Mouse (Mus musculus) forebrain, embryonic 16.5 days (tissue): ENCODE data around the gene Clstn1. TPM values are rescaled to one million over a fixed set of nuclear protein-coding genes. Genes with fewer than 3 reads are reported as not detected.
"Not testable (repeated sequence)": the region's sequence is repeated elsewhere in the genome, so short reads cannot be mapped to it uniquely, and the experiment has no call there.

ENCODE experiments used
- ATAC-seq: fragments of 200-750 bp; cut with Nextera tagmentation; 2 replicates; pipeline ENCODE4 v1.8.0; 2017; ENCODE audit warnings: mild to moderate bottlenecking, moderate library complexity
- H3K27ac ChIP-seq: fragments of 300-500 bp; sonication (generic); 2 replicates; pipeline ENCODE4 v1.5.1; 2014; ENCODE audit warnings: low read length, control low read depth
- H3K27me3 ChIP-seq: fragments of 300-500 bp; sonication (generic); replicated peaks from 2 replicates; pipeline ENCODE4 v1.6.1; 2014; ENCODE audit warnings: low read length; ENCODE audit not compliant: control insufficient read depth, insufficient read depth
- H3K36me3 ChIP-seq: fragments of 300-500 bp; sonication (generic); 2 replicates; pipeline ENCODE4 v1.6.1; 2014; ENCODE audit not compliant: control insufficient read depth, insufficient read depth
- H3K4me1 ChIP-seq: fragments of 300-500 bp; sonication (generic); replicated peaks from 2 replicates; pipeline ENCODE4 v1.6.1; 2014; ENCODE audit warnings: low read length; ENCODE audit not compliant: control insufficient read depth, insufficient read depth
- H3K4me2 ChIP-seq: fragments of 300-500 bp; sonication (generic); 2 replicates; pipeline ENCODE4 v1.6.1; 2014; ENCODE audit warnings: mild to moderate bottlenecking, low read length, control low read depth
- H3K4me3 ChIP-seq: fragments of 300-500 bp; sonication (generic); replicated peaks from 2 replicates; pipeline ENCODE4 v1.5.1; 2014; ENCODE audit warnings: mild to moderate bottlenecking, low read length, control low read depth
- H3K9ac ChIP-seq: fragments of 300-500 bp; sonication (generic); replicated peaks from 2 replicates; pipeline ENCODE4 v1.6.1; 2014; ENCODE audit warnings: low read depth, low read length, control low read depth
- H3K9me3 ChIP-seq: fragments of 300-500 bp; sonication (generic); 2 replicates; pipeline ENCODE4 v1.6.1; 2016; ENCODE audit warnings: low read length; ENCODE audit not compliant: control insufficient read depth
- WGBS: fragments of 180-500 bp; shearing (Covaris S2); extraction: QIAGEN DNeasy Blood & Tissue Kit; methylation state at CpG from one replicate; pipeline ENCODE4 v1.1.7; 2014; 5-methylcytosine and 5-hydroxymethylcytosine counted together
- polyA plus RNA-seq: library from polyadenylated mRNA; unstranded; fragments of >200 nt; fragmentation: Nextera tagmentation; extraction: Ambion mirVana; gene quantifications from 2 replicates; pipeline ENCODE4 v1.2.1, GENCODE M21; 2015

The Clstn1 gene
- polyA plus RNA-seq, 1 experiment from 2014 or later: 65.3 TPM

DNA sequence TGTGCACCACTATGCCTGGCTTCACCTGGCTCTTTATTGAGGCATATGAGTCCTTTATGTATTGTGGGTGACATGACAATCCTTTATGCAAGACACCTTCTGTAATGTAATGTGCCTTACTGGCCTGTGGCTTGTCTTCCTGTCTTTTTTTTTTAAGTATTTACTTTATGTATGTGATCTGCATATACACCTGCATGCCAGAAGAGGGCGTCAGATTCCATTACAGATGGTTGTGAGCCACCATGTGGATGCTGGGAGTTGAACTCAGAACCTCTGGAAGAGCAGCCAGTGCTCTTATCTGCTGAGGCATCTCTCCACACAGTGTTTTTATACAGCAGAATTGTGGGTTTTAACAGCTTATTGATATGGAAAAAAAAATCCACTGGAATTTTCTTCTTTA, 17.6 kb downstream of the Clstn1 start:
- Histone ChIP-seq H3K4me1 (peaks cover 26% of the 10 kb centered on the region), H3K27me3 (no peaks in the 10 kb centered on the region), H3K4me2 (no peak overlapping the region), H3K27ac (no peak overlapping the region), H3K4me3 (no peak overlapping the region), H3K9me3 (no peaks in the 10 kb centered on the region), H3K36me3 (no peaks in the 10 kb centered on the region), H3K9ac (no peak overlapping the region)
- 70% methylated on average over 1 of the region's 1 CpGs for WGBS
- no peak for ATAC-seq

DNA sequence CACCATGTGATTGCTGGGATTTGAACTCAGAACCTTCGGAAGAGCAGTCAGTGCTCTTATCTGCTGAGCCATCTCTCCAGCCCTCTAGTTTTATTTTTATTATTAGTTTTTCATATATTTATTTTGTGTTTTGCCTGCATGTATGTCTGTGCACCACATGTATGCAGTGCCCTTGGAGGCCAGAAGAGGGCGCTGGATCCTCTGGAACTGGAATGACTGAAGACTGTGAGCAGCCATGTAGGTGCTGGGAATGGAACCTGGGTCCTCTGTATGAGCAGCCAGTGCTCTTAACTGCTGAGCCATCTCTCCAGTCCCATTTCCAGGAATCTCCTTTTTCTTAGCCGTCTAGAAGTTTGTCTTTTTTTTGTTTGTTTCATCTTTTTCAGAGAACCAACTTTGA, 18.2 kb downstream of the Clstn1 start:
- Histone ChIP-seq H3K9me3 (no peaks in the 10 kb centered on the region), H3K4me3 (no peak overlapping the region), H3K4me1 (peaks cover 32% of the 10 kb centered on the region), H3K27me3 (no peaks in the 10 kb centered on the region), H3K9ac (no peak overlapping the region), H3K4me2 (no peak overlapping the region), H3K36me3 (no peaks in the 10 kb centered on the region), H3K27ac (no peak overlapping the region)
- no peak for ATAC-seq
- 84% methylated on average over 3 of the region's 3 CpGs for WGBS

DNA sequence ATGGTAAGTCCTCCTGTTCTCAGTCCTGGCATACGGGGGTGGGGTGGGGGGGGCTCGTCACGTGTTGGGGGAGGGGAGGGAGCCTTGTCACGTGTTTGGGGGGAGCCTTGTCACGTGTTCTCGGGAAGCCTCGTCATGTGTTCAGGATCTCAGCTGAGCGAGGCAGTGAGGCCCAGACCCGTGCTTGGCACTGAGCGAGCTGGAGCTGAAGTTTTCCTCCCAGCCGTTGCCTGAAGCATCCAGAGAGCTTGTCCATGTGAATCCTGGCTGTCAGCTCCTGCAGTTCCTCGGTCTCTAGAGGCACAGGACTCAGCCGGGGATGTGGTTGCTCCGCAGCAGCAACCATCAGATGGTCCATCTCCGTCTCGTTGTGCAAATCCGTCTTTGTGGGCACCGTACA, 19.8 kb downstream of the Clstn1 start:
- Histone ChIP-seq H3K36me3 (no peaks in the 10 kb centered on the region), H3K4me3 (no peak overlapping the region), H3K4me1 (peaks cover 33% of the 10 kb centered on the region), H3K9ac (no peak overlapping the region), H3K27ac (no peak overlapping the region), H3K9me3 (no peaks in the 10 kb centered on the region), H3K4me2 (no peak overlapping the region), H3K27me3 (no peaks in the 10 kb centered on the region)
- no peak for ATAC-seq
- 72% methylated on average over 18 of the region's 18 CpGs for WGBS

DNA sequence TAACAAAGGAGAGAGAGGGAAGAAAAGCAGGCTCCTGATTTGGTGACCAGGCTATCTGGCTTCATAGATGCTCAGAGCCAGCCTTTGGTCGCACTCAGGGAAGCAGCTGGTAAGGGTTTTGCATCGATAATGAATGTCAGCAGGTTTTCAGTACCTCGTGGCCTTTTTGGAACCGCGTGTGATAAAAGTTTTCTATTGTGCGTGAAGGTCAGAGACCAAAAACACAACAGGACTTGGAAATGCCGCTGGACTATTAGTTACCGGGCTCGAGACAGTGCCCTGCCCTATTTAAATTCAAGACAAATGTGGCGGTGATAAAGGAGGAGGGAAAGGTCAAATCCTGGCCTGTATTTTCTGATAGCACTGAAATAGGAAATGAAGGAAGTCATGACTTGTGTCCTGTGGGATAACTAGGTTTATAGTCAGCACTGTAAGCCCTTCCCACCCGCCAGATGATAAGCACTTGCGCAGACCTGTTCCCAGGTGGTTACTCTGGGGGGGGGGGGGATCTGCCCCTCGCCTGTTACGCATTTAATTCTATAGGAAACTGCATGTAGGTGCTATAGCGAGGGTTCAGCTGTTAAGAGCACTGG, 20.6 kb downstream of the Clstn1 start:
- H3K27ac ChIP-seq: no peak overlapping the region
- H3K4me2 ChIP-seq: no peak overlapping the region
- H3K36me3 ChIP-seq: no peaks in the 10 kb centered on the region
- H3K9me3 ChIP-seq: no peaks in the 10 kb centered on the region
- no peak for ATAC-seq
- H3K27me3 ChIP-seq: no peaks in the 10 kb centered on the region
- peaks cover 29% of the 10 kb centered on the region for H3K4me1 ChIP-seq
- no peak overlapping the region for H3K4me3 ChIP-seq
- H3K9ac ChIP-seq: no peak overlapping the region
- WGBS: 59% methylated on average over 15 of the region's 15 CpGs

DNA sequence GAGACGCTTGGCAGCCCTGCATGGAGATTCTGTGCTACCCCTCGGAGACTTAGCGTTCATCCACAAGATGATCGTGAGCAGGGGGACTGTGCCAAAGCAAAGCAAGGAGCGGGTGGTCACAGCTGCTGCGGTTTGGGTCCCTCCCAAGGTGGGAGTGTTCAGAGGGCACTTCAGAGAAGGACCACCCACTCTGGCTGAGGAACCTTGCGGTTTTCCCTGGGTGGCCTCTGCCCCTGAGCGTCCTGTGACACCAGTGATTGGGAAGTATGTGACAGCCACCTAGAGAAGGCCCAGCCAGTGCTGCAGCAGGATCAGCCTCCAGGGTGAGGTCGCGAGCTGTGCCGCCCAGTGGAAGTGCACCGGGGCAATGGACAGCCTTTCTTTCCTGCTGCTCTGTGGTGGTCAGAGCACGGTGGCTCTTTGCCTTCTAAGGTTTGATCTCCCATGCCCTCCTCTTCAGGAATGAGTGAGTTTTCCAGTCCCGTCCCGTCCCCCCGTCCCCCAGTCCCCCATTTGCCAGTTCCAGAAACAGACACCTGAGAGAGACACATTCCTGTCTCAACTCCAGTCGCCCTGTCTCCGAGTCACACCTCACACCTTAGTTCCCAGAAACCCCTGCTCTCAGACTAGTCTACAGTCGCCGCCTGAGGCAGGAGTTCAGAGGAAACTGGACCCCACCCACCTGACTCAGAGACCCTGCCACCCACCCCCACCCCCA, 21.5 kb downstream of the Clstn1 start:
- no peak overlapping the region for H3K9ac ChIP-seq
- no peaks in the 10 kb centered on the region for H3K27me3 ChIP-seq
- H3K4me3 ChIP-seq: no peak overlapping the region
- no peak overlapping the region for H3K4me2 ChIP-seq
- ATAC-seq: 0 out of 2 replicates have a peak, but pooled peaks have one; percentile 17
- 57% methylated on average over 20 of the region's 20 CpGs for WGBS
- no peaks in the 10 kb centered on the region for H3K36me3 ChIP-seq
- H3K4me1 ChIP-seq: peaks cover 26% of the 10 kb centered on the region
- no peaks in the 10 kb centered on the region for H3K9me3 ChIP-seq
- no peak overlapping the region for H3K27ac ChIP-seq

DNA sequence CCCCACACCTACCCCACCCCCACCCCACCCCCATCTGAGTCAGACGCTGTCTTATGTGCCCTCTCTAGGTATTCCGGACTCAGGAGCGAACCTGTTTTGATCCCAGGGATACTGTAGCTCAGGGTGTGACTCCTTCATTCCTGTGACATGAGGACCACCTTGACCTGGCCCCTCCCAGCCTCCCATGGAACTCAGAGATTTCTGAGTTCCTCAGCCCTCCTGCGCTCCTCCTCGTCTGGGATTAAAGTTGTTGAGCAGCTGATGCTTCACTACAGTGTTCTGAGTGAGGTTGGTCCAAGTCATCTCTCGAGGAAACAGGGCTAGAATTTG, 22.0 kb downstream of the Clstn1 start:
- ATAC-seq: no peak
- Histone ChIP-seq H3K27ac (no peak overlapping the region), H3K4me2 (no peak overlapping the region), H3K4me1 (peaks cover 26% of the 10 kb centered on the region), H3K9me3 (no peaks in the 10 kb centered on the region), H3K27me3 (no peaks in the 10 kb centered on the region), H3K4me3 (no peak overlapping the region), H3K36me3 (no peaks in the 10 kb centered on the region), H3K9ac (no peak overlapping the region)
- 89% methylated on average over 6 of the region's 6 CpGs for WGBS

DNA sequence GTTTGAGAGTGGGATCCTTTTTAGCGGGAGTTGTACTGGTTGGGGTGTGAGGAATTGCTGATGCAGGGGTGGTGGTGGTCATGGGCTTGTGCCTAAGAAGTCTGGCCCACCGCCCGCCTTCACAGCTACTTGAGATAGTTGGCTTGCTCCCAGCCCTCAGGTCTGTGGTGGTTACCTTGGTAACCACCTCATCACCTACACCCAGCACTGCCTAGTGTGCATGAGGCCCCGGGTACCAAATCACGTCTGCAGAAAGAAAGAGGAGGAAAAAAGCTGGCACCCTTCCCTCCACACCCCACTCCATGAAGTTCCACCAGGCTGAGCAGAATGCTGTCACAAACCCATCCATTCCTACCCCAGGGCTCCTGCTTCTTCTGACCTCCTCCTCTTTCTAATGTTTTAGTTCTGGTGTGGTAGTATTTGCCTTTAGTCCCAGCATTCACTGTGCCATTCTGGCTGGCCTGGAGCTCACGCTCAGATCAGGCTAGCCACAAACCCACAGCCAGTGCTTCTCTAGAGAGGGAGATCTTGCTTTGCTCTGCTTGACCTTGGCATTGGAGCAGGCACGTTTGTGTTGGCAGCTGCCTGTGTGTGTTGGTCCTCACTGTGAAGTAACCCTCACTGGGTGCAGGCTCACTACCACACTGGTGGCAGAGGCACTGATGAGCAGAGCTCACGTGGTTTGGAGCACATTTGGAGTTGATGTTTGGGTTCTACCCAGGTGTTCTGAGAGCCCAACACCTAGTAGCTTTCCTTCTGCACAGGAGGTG, 23.2 kb downstream of the Clstn1 start:
- ATAC-seq: peak; percentile 46; the same call in 1 of the 2 replicates
- H3K4me3 ChIP-seq: no peak overlapping the region
- peak overlapping the region; percentile 26; the same call in 1 of the 2 replicates for H3K27ac ChIP-seq
- WGBS: 28% methylated on average over 8 of the region's 8 CpGs
- no peaks in the 10 kb centered on the region; the same call in 1 of the 2 replicates for H3K9me3 ChIP-seq
- no peaks in the 10 kb centered on the region for H3K27me3 ChIP-seq
- H3K4me1 ChIP-seq: peaks cover 26% of the 10 kb centered on the region
- no peak overlapping the region for H3K9ac ChIP-seq
- no peak overlapping the region for H3K4me2 ChIP-seq
- H3K36me3 ChIP-seq: peaks cover 2% of the 10 kb centered on the region; the same call in 1 of the 2 replicates

DNA sequence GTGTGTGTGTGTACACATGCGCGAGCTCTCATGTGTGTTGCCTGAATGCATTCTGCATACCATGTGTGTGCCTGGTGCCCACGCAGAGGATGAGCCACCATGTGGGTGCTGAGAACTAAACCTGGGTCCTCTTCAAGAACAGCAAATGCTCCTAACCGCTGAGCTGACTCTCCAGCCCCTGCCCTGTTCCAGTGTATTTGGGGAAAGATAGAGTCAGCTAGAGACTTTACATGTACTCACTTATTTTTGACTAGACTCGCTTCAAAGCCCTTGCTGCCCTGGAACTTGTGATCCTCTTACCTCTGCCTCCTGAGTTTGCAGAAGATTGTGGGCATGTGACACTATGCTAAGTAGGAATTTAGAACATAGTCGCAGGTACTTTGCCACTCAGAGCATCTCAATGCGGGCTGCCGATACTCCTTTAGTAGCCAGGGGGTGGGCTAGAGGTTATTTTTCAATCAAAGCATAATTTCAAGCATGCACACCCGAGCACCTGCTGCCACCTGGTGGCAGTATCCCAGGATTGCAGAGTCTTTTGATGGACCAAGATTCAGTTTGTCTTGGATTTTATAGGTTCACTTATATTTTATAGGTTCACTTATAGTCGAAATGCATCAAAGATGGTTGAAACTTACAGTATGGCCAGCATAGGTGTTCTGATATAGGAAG, 25.2 kb downstream of the Clstn1 start:
- H3K4me3 ChIP-seq: no peak overlapping the region
- WGBS: 48% methylated on average over 10 of the region's 10 CpGs
- no peaks in the 10 kb centered on the region for H3K27me3 ChIP-seq

DNA sequence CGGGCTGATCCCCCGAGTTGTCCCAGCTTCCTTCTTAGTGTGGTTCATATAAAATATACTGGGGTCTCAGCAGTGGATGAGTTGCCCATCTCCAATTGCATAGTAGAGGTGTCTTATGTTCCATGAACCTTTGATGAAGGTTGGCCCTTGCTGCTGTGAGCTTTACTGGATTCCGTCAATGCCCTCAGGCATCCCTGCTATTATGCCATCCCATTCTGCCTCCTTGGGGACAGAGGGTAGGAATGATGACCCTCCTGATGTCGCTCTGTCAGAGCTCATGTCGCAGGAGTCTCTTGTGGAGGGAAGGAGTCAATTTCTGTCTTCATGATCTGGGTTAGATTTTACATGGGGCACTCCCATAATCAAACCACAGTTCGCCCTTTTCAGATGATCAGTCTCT, 27.2 kb downstream of the Clstn1 start:
- H3K9ac ChIP-seq, H3K27me3 ChIP-seq, H3K9me3 ChIP-seq, H3K4me3 ChIP-seq, ATAC-seq, H3K4me2 ChIP-seq, H3K36me3 ChIP-seq, H3K27ac ChIP-seq: not testable (repeated sequence)
- 75% methylated on average over 6 of the region's 6 CpGs for WGBS
- H3K4me1 ChIP-seq: peaks cover 10% of the 10 kb centered on the region

More for the DNA sequence above, 25.2 kb downstream of the Clstn1 start:
- ATAC-seq: no peak
- H3K27ac ChIP-seq: no peak overlapping the region
- peaks cover 3% of the 10 kb centered on the region; the same call in 1 of the 2 replicates for H3K9me3 ChIP-seq
- H3K4me2 ChIP-seq: no peak overlapping the region
- peaks cover 24% of the 10 kb centered on the region for H3K4me1 ChIP-seq
- H3K36me3 ChIP-seq: peaks cover 8% of the 10 kb centered on the region
- no peak overlapping the region for H3K9ac ChIP-seq
